In the genomic region with DNA sequence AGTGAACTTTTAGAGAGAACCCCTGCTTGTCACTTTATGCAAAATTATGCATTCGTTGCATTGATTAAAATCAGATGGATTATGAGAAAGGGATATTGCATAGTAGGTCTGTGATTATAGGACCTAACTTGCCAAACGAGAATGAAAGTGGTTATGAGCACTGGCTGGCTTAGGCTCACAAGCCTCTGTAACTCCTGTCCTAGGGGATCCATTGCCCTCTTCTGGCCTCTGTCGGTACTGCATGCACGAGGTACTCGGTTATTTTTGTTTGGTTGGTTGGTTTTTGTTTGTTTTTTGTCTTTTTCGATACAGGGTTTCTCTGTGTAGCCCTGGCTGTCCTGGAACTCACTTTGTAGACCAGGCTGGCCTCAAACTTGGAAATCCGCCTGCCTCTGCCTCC, we compare ENCODE assay signal across 8 mouse cellular contexts. TPM values are rescaled to one million over a fixed set of nuclear protein-coding genes. Genes with fewer than 3 reads are reported as not detected.
DNase-seq lines count a peak whose midpoint lies in the region; ATAC-seq and TF ChIP-seq lines count a peak whose summit lies in the region.

No protein-coding gene starts in this region.

- H3K27ac ChIP-seq in heart, embryonic 10.5 days, result no peak overlapping the region
- no peak overlapping the region for H3K27ac ChIP-seq in embryonic fibroblast, embryonic 13.5 days (ENCODE audit: insufficient read depth, low read length)
- no peak overlapping the region for H3K27ac ChIP-seq in heart, embryonic 16.5 days (ENCODE audit: low read length)

- no peak for ATAC-seq in heart, embryonic 16.5 days (replicated peaks; ENCODE audit: extremely low read depth, insufficient read depth, low FRiP score)

- H3K27me3 ChIP-seq in heart, embryonic 10.5 days (ENCODE audit: insufficient read depth, poor library complexity, severe bottlenecking), result peaks cover 25% of the 10 kb centered on the region
- no peaks in the 10 kb centered on the region for H3K27me3 ChIP-seq in heart, embryonic 16.5 days (ENCODE audit: control insufficient read depth, insufficient read depth, low read length)

- no peak overlapping the region for H3K9ac ChIP-seq in heart, embryonic 16.5 days (ENCODE audit: low read length)

- peak; percentile 75 for DNase-seq in heart, adult 8-10 months (ENCODE audit: low spot score)
- no peak for DNase-seq in heart, embryonic 10.5 days (ENCODE audit: low spot score)
- peak; percentile 77 for DNase-seq in adrenal gland, postnatal 25 days
- peak; percentile 74 to 81 for DNase-seq in layer of hippocampus, postnatal 36 days
- peak; percentile 59 to 79 for DNase-seq in lung, postnatal 4 days
- peak; percentile 31 to 75 for DNase-seq in spleen, adult 18-20 months

- no peak for TF ChIP-seq POLR2A in embryonic fibroblast, embryonic 13.5 days (IDR thresholded peaks at IDR 0.05; ENCODE audit: low read depth, low read length)

- peaks cover 7% of the 10 kb centered on the region for H3K4me1 ChIP-seq in heart, embryonic 10.5 days
- no peaks in the 10 kb centered on the region for H3K4me1 ChIP-seq in embryonic fibroblast, embryonic 13.5 days (ENCODE audit: control insufficient read depth, insufficient read depth, low read length)
- H3K4me1 ChIP-seq in heart, embryonic 16.5 days (ENCODE audit: control insufficient read depth, insufficient read depth, low read length), result peaks cover 2% of the 10 kb centered on the region; the same call in 1 of the 2 replicates

- no peaks in the 10 kb centered on the region for H3K36me3 ChIP-seq in heart, embryonic 10.5 days
- H3K36me3 ChIP-seq in heart, embryonic 16.5 days (ENCODE audit: control insufficient read depth, insufficient read depth), result no peaks in the 10 kb centered on the region

- H3K4me2 ChIP-seq in heart, embryonic 16.5 days (ENCODE audit: low read depth, low read length), result 0 out of 2 replicates have a peak overlapping the region, but pooled peaks have one; percentile 15

- no peaks in the 10 kb centered on the region for H3K9me3 ChIP-seq in heart, embryonic 10.5 days
- no peaks in the 10 kb centered on the region for H3K9me3 ChIP-seq in heart, embryonic 16.5 days (replicated peaks; ENCODE audit: control insufficient read depth, low read length)

- H3K4me3 ChIP-seq in heart, embryonic 10.5 days, result no peak overlapping the region
- H3K4me3 ChIP-seq in embryonic fibroblast, embryonic 13.5 days (ENCODE audit: insufficient read depth, low read length), result no peak overlapping the region
- H3K4me3 ChIP-seq in heart, embryonic 16.5 days (ENCODE audit: low read length), result no peak overlapping the region

- TF ChIP-seq CTCF in embryonic fibroblast, embryonic 13.5 days (IDR thresholded peaks at IDR 0.05; ENCODE audit: borderline replicate concordance, insufficient read depth, low read length), result peak; percentile 42; the same call in 1 of the 2 replicates

- 14% methylated on average over 7 of the region's 7 CpGs for WGBS in heart, embryonic 10.5 days
- 10% methylated on average over 7 of the region's 7 CpGs for WGBS in heart, embryonic 16.5 days

RNA-seq across cellular contexts. Expression of a gene that starts 18.8 kb away (rescaled TPM):
- total RNA-seq in heart, adult 8-10 months (2022), result 1 to 10 TPM in 3 of 4 experiments, under 1 TPM in 1; 0.98 to 1.7 (median 1.7) TPM
- polyA plus RNA-seq in heart, embryonic 10.5 days (2016; fragmentation: Nextera tagmentation; extraction: Ambion mirVana), result 106 and 125 TPM in 2 replicates
- 12.2 and 12.4 TPM in 2 replicates for total RNA-seq in adrenal gland, postnatal 25 days (2021)
- polyA plus RNA-seq in embryonic fibroblast, embryonic 13.5 days (2011; ENCODE audit: insufficient read length, low read depth, missing spikeins), result 31.3 and 33.7 TPM in 2 replicates
- 51.0 and 51.1 TPM in 2 replicates for polyA plus RNA-seq in heart, embryonic 16.5 days (2015; fragmentation: Nextera tagmentation; extraction: Ambion mirVana)
- 1 to 10 TPM; 4.8 to 5.5 TPM for total RNA-seq in layer of hippocampus, postnatal 36 days (2021)

RNA-seq across cellular contexts. Expression of a gene that starts 39.5 kb away (rescaled TPM):
- 1 to 10 TPM; 3.0 to 5.7 (median 4.3) TPM for total RNA-seq in heart, adult 8-10 months (2022)
- 4.6 and 7.7 TPM in 2 replicates for polyA plus RNA-seq in heart, embryonic 10.5 days (2016; fragmentation: Nextera tagmentation; extraction: Ambion mirVana)
- 11.3 and 12.3 TPM in 2 replicates for total RNA-seq in adrenal gland, postnatal 25 days (2021)
- 0.75 and 2.2 TPM in 2 replicates for polyA plus RNA-seq in embryonic fibroblast, embryonic 13.5 days (2011; ENCODE audit: insufficient read length, low read depth, missing spikeins)
- polyA plus RNA-seq in heart, embryonic 16.5 days (2015; fragmentation: Nextera tagmentation; extraction: Ambion mirVana), result 4.7 and 5.6 TPM in 2 replicates
- 10 to 100 TPM; 13.1 to 13.4 TPM for total RNA-seq in layer of hippocampus, postnatal 36 days (2021)

RNA-seq across cellular contexts. Expression of a gene that starts 60.0 kb away (rescaled TPM):
- not detected for total RNA-seq in heart, adult 8-10 months (2022)
- 1.9 and 2.8 TPM in 2 replicates for polyA plus RNA-seq in heart, embryonic 10.5 days (2016; fragmentation: Nextera tagmentation; extraction: Ambion mirVana)
- total RNA-seq in adrenal gland, postnatal 25 days (2021), result not detected in 2 replicates
- 1.2 TPM in 1 of 2 replicates, not detected in the other for polyA plus RNA-seq in embryonic fibroblast, embryonic 13.5 days (2011; ENCODE audit: insufficient read length, low read depth, missing spikeins)
- 0.55 TPM in 1 of 2 replicates, not detected in the other for polyA plus RNA-seq in heart, embryonic 16.5 days (2015; fragmentation: Nextera tagmentation; extraction: Ambion mirVana)
- not detected for total RNA-seq in layer of hippocampus, postnatal 36 days (2021)
